Mouse (Mus musculus): Measurements from ENCODE around the gene Fbxo46.

Fbxo46 gene

GRCm38 (mm10) chr7:19093537-19094385 lies 25.9 kb upstream of the Fbxo46 start:
- DNase-seq: peak; percentile 99

DNA sequence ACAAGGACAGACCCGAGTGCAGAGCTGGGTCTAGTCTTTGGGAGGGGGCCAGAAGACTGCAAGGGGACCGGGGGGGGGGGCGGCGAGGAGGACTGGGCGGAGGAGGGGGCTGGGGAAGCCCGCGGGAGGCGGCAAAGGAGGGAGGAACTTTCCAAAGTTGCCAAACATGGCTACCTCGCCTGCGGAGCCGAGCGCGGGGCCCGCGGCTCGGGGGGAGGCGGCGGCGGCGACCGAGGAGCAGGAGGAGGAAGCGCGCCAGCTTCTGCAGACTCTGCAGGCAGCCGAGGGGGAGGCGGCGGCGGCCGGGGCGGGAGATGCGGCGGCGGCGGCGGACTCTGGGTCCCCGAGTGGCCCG lies 25.2 kb upstream of the Fbxo46 start, which contains the start of gene Six5:
Gene Six5, plus strand, starts transcription at position 124 of the 355 bp plus-strand sequence.
- DNase-seq: peak; percentile 73

- DNase-seq: peak; percentile 68
These were observed 24.6 kb upstream of the Fbxo46 start for GRCm38 (mm10) chr7:19094826-19095750.

DNA sequence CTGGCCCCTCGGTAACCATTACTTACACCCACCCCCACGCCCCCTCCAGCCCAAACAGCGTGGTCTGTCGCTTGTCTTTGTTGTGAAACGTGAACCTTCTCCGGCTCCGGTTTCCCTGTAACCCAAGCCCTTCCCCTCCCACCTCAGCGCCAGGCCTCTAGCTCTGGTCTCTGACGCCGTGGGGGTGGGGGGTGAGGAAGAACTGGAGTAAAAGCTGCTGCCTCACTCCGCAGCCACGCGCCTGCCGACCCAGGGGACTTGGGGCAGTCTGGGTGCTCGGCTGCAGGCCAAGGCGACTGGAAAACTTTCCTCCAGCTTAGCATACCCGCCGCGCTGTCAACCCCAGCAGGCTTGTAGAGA lies 23.9 kb upstream of the Fbxo46 start:
- DNase-seq: peak; percentile 87

DNA sequence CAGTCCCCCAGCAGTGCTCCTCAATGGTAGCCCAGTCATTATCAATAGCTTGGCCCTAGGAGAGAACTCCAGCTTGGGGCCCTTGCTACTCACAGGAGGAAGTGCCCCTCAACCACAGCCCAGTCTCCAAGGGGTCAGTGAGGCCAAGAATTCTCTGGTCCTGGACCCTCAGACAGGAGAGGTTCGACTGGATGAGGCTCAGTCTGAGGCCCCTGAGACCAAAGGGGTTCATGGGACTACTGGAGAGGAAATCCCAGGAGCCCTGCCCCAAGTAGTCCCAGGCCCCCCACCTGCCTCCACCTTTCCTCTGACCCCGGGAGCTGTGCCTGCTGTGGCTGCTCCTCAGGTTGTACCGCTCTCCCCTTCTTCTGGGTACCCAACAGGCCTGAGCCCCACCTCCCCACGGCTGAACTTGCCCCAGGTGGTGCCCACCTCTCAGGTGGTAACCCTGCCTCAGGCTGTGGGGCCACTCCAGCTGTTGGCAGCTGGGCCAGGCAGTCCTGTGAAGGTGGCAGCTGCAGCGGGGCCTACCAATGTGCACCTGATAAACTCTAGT lies 23.2 kb upstream of the Fbxo46 start:
- no peak for DNase-seq

DNA sequence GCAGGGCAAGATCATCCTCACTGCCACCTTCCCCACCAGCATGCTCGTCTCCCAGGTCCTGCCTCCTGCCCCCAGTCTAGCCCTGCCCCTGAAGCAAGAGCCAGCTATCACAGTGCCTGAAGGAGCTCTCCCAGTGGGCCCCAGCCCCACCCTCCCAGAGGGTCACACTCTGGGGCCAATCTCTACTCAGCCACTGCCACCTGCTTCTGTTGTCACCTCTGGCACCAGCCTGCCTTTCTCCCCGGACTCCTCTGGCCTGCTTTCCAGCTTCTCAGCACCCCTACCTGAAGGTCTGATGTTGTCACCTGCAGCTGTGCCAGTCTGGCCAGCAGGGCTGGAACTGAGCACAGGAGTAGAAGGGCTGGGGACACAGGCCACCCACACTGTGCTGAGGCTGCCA lies 22.4 kb upstream of the Fbxo46 start:
- no peak for DNase-seq

- no peak for DNase-seq
These were observed 21.8 kb upstream of the Fbxo46 start for GRCm38 (mm10) chr7:19097863-19098262.

GRCm38 (mm10) chr7:19098811-19099210 lies 20.8 kb upstream of the Fbxo46 start:
- no peak for DNase-seq

DNA sequence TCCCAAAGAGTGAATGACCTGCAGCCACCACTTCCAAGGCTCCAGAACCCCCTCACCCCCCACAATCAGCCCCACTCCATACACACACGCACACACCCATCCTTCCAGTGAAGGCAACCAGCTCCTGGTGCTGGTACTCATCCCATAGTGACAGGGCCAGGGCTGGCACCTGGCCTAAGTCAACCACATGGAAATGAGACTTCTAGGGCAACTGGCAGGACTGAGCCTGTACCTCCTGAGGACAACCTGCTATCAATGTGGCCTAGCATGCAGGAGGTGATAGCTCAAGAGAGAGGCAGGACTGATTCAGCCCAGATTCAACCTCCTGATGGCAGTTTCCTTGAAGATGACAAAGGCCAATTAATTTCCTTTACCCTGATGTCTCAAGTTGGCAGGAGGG lies 19.4 kb upstream of the Fbxo46 start:
- DNase-seq: no peak

DNA sequence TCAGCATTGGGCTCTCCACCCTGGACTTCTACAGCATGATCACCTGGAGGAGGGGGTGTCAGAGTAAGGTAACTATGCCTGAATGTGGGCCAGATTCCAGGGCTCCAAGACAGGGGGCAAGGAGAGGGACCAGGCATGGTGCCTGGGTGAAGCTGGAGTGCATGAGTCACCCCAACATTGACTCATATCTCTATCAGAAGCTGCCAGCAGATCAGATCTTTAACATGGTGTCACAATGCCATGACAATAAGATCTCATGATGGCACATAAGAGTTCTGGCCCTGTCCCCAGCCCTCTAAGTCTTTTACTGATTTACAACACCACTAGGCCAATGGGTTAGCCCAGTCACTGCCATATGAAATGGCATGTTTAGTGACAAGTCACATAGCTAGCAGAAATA lies 15.9 kb upstream of the Fbxo46 start:
- DNase-seq: no peak

GRCm38 (mm10) chr7:19104486-19104885 lies 15.2 kb upstream of the Fbxo46 start:
- no peak for DNase-seq

DNA sequence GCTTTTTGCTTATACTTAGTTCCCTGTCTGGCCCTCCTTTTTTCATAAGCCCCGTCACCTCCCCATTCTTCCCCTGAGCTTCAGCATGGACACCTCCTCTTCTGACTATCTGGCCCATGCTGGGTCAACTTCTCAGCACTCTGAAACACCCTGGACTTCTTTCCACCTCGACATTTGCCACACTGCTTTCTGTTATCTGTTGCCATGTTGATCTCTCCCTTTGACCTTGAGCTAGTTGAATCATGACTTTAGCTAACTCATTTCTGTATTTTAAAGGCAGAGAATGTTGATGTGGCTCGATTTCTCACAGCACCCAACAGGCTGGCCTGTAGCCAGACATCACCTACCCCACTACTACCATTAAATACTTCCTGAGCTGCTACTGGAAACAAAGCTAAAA lies 12.2 kb upstream of the Fbxo46 start:
- DNase-seq: no peak

- DNase-seq: no peak
These were observed 10.1 kb upstream of the Fbxo46 start for GRCm38 (mm10) chr7:19109565-19109964.

DNA sequence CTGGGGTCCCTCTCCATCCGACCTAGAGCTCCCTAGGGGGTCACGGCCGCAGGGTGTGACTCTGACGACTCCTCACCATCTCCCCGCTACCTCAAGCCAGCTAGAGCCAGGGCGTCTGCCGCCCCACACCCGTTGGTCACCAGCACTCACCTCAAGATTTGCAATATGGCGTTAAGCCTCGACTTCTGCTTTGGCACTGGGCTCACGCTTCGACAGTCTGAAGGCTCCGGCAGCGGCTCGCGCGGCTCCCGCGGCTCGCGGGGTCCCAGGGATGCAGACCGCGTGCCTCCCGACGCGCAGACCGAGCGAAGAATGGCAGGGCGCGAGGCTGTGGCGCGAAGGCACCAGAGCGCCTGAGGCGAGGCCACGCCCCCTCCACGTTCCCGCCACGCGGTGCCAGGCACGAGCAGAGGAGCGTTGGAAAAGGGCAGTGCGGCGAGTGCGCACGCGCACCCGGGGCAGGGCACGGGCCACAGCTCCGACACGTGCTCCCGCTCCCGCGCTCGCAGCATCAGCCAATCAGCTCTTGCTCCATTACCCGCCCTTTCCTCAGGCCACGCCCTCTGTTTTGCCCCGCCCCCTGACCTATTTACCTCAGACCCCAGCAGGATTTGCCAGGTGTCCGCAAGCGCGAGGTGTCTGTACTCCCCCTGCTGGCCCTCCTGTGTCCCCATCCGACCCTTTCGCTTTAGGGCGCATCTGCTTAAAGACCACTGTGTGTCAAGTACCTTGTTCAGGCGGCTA lies 1.5 kb upstream of the Fbxo46 start, which contains the start of gene Gm4969:
Gene Gm4969, minus strand, starts transcription at position 341 of the 744 bp plus-strand sequence.
- peak; percentile 74 for DNase-seq

DNA sequence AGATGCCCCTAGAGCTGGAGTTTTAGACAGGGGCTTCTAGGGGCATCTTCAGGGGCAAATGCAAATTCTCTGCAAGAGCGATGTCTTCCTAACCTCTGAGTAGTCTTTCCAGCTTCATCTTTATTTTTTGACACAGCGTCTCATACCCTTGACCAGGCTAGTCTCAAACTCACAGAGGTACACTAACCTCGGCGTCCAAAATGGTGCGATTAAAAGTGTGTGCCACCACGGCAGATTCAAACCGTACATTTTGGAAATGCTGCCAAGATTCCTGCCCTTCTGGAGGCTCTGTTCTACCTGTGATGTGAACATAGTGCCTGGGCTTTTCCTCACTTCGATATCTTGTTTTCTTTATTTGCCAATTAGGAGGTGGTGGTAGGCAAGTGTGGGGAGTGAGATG lies 576 bp upstream of the Fbxo46 start:
- no peak for DNase-seq

- no peak for DNase-seq
These were observed 2.0 kb downstream of the Fbxo46 start for GRCm38 (mm10) chr7:19121686-19122085.

DNA sequence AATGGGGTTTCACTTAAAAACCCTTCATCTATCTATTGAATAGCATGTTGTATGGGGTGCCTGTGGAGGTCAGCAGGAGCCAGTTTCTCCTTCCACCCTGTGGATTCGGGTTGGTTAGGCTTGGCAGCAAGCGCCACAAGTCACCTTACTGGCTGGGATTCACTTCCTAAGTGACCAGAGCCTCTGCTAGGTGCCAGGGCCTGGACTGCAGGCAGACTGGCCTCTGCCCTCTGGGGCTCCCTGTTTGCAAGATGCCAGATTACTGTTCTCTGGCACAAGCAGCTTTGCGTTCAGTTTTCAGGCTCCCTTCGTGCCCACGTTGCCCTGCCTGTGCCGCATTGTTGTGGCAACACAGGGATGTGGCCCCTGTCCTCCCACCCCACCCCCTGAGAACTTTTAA lies 5.1 kb downstream of the Fbxo46 start:
- no peak for DNase-seq

DNA sequence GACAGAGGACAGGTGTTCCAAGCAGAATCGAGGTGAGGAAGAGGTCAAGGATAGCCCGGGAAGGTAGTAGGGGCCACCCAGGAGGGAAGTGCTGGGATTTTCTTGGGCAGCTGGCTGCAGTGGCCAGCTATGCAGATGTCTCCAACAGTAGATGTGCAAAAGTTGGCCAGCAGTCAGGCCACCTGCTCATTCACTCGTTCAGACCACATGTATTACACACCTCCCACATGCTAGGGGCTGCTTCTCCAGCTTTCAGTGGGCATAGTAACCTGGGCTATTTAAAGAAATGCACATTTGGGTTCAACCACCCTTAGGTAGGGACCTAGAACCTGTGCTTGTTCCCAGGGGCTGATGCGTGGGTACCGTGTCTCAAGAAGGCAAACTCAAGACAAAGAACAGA lies 8.1 kb downstream of the Fbxo46 start:
- DNase-seq: no peak

DNA sequence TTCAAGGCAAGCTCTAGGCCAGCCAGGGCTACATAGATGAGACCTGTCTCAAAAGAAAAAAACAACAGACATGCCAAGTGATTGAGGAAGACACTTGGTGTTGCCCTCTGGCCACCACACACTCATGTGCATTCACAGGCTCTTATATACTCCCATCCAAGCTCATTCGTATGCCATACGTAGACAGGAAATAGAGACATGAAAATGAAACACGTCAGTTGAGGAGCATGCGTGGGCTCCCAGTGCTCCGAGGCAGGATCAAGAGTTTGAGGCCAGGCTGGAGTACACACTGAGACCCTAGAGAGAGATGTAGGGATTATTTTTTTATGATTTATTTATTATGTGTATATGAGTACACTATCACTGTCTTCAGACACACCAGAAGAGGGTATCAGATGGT lies 9.7 kb downstream of the Fbxo46 start:
- no peak for DNase-seq

- peak; percentile 38 for DNase-seq
These were observed 11.0 kb downstream of the Fbxo46 start for GRCm38 (mm10) chr7:19130657-19131056.

GRCm38 (mm10) chr7:19131324-19131848 lies 11.7 kb downstream of the Fbxo46 start:
- DNase-seq: peak; percentile 99

DNA sequence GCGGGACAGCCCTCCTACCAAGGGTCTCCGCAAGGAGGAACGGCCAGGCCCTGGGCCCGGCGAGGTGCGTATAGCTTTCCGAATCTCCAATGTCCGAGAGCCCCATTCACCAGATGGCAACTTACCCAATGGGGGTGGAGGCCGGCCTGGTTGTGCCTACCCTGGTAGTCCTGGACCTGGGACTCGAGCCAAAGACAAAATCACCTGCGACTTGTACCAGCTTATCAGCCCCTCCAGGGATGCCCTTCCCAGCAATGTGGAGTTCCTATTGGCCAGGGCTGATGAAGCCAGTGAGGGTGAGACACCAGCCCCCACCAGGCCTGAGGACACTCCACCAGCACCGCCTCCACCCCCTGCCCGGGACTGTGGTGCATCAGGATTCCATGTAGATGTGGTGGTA lies 16.5 kb downstream of the Fbxo46 start:
- no peak for DNase-seq

All from lung, postnatal 10 days (tissue).